Mouse (Mus musculus) limb, embryonic 14.5 days (tissue): Measurements from ENCODE around the gene Mtmr6. TPM values are rescaled to one million over a fixed set of nuclear protein-coding genes. Genes with fewer than 3 reads are reported as not detected.
"Not testable (repeated sequence)": the region's sequence is repeated elsewhere in the genome, so short reads cannot be mapped to it uniquely, and the experiment has no call there.

ENCODE experiments used
- ATAC-seq: fragments of 200-750 bp; cut with Nextera tagmentation; 2 replicates; pipeline ENCODE4 v1.8.0; 2017; ENCODE audit warnings: low read depth, moderate number of reproducible peaks, moderate TSS enrichment; ENCODE audit not compliant: low FRiP score
- DNase-seq: peaks from one replicate; pipeline ENCODE4 v3.0.0-alpha.2; 2015; ENCODE audit warnings: low spot score
- H3K27ac ChIP-seq: fragments of 300-500 bp; sonication (generic); replicated peaks from 2 replicates; pipeline ENCODE4 v1.5.1; 2014; ENCODE audit warnings: low read depth, mild to moderate bottlenecking, low read length, moderate library complexity, mixed read lengths
- H3K27me3 ChIP-seq: fragments of 300-500 bp; sonication (generic); 2 replicates; pipeline ENCODE4 v1.6.1; 2014; ENCODE audit warnings: low read length, mixed read lengths; ENCODE audit not compliant: control insufficient read depth, insufficient read depth
- H3K36me3 ChIP-seq: fragments of 300-500 bp; sonication (generic); 2 replicates; pipeline ENCODE4 v1.6.1; 2014; ENCODE audit warnings: mild to moderate bottlenecking, low read length, moderate library complexity, mixed read lengths; ENCODE audit not compliant: control insufficient read depth, insufficient read depth
- H3K4me1 ChIP-seq: fragments of 300-500 bp; sonication (generic); 2 replicates; pipeline ENCODE4 v1.6.1; 2014; ENCODE audit warnings: antibody characterized with exemption, low read length, mixed read lengths; ENCODE audit not compliant: control insufficient read depth, insufficient read depth
- H3K4me2 ChIP-seq: fragments of 300-500 bp; sonication (generic); replicated peaks from 2 replicates; pipeline ENCODE4 v1.6.1; 2014; ENCODE audit warnings: low read depth, mild to moderate bottlenecking, low read length, moderate library complexity; ENCODE audit not compliant: severe bottlenecking
- H3K4me3 ChIP-seq: fragments of 300-500 bp; sonication (generic); replicated peaks from 2 replicates; pipeline ENCODE4 v1.5.1; 2014; ENCODE audit warnings: low read length
- H3K9ac ChIP-seq: fragments of 300-500 bp; sonication (generic); 2 replicates; pipeline ENCODE4 v1.6.1; 2014; ENCODE audit warnings: mild to moderate bottlenecking, low read depth, low read length, moderate library complexity; ENCODE audit not compliant: severe bottlenecking
- H3K9me3 ChIP-seq: fragments of 300-500 bp; sonication (generic); 2 replicates; pipeline ENCODE4 v1.6.1; 2016; ENCODE audit warnings: low read length; ENCODE audit not compliant: control insufficient read depth
- POLR2A ChIP-seq: fragments of 200-500 bp; IDR thresholded peaks from 2 replicates; pipeline ENCODE4 v1.8.0; 2012; ENCODE audit warnings: inconsistent platforms, mild to moderate bottlenecking, moderate library complexity, borderline replicate concordance; ENCODE audit not compliant: insufficient read depth, insufficient read length; ENCODE audit errors: extremely low read depth
- WGBS: fragments of 180-500 bp; shearing (Covaris S2); extraction: QIAGEN DNeasy Blood & Tissue Kit; methylation state at CpG from one replicate; pipeline ENCODE4 v1.1.7; 2014; 5-methylcytosine and 5-hydroxymethylcytosine counted together
- microRNA counts: library from miRNA; unstranded; fragments of <30 nt; microRNA quantifications from one replicate; lab custom pipeline; 2016
- microRNA-seq: library from miRNA; unstranded; fragments of <30 nt; microRNA quantifications from one replicate; pipeline ENCODE4, GENCODE M21; 2016
- polyA plus RNA-seq, 2 experiments: library from polyadenylated mRNA; depleted of rRNA in 1 of 2; stranded (reverse) in 1 of 2; unstranded in 1 of 2; fragments of >200 nt; fragmentation: Nextera tagmentation in 1 of 2; extraction: Ambion mirVana in 1 of 2; gene quantifications; 2 replicates each; pipeline versions ENCODE4 v1.2.1 to v1.2.3; 2012 to 2014

The Mtmr6 gene
- polyA plus RNA-seq, 2 experiments, result 27.4 to 41.4 TPM

- ATAC-seq (no peak), DNase-seq (no peak)
- H3K4me1 ChIP-seq, result no peaks in the 10 kb centered on the region
- H3K9ac ChIP-seq, result no peak overlapping the region
- no peaks in the 10 kb centered on the region for H3K27me3 ChIP-seq
- H3K4me2 ChIP-seq, result no peak overlapping the region
- 61% methylated on average over 4 of the region's 4 CpGs for WGBS
- TF ChIP-seq POLR2A, result no peak
- no peaks in the 10 kb centered on the region for H3K9me3 ChIP-seq
- H3K4me3 ChIP-seq, result no peak overlapping the region
- H3K36me3 ChIP-seq, result no peaks in the 10 kb centered on the region
- no peak overlapping the region for H3K27ac ChIP-seq
These were observed 45.7 kb downstream of the Mtmr6 start for GRCm38 (mm10) chr14:60310691-60311090.

DNA sequence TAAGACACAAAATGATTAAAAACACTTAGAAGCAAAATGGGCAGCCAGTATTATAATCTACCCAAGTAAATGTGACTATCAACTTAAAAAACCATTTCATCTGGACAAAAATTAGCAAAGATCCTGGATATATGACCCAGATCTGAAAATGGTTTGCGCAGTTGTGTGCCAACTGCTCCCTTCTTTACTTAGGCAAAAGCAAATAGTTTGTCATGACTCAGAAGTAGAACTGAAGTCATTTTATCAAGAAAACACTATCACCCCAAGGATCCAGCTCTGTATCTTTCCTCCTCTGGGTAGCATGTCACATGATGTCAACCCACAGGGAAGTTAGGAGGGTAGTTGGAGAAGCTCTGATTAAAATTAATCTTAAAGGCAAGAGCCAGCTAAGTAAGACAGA, 54.2 kb downstream of the Mtmr6 start:
- 91% methylated on average over 1 of the region's 1 CpGs for WGBS
- H3K36me3 ChIP-seq, result no peaks in the 10 kb centered on the region
- no peak overlapping the region for H3K27ac ChIP-seq
- no peaks in the 10 kb centered on the region for H3K27me3 ChIP-seq
- H3K9ac ChIP-seq, result no peak overlapping the region
- TF ChIP-seq POLR2A, result no peak
- no peak overlapping the region for H3K4me3 ChIP-seq
- ATAC-seq (no peak), DNase-seq (no peak)
- no peaks in the 10 kb centered on the region for H3K4me1 ChIP-seq
- H3K9me3 ChIP-seq, result no peaks in the 10 kb centered on the region
- no peak overlapping the region for H3K4me2 ChIP-seq

GRCm38 (mm10) chr14:60320813-60321212, 55.8 kb downstream of the Mtmr6 start:
- no peak for TF ChIP-seq POLR2A
- H3K36me3 ChIP-seq, result no peaks in the 10 kb centered on the region
- H3K4me3 ChIP-seq, result no peak overlapping the region
- no peak for ATAC-seq
- 80% methylated on average over 3 of the region's 3 CpGs for WGBS
- H3K27me3 ChIP-seq, result no peaks in the 10 kb centered on the region
- no peak overlapping the region for H3K9ac ChIP-seq
- no peaks in the 10 kb centered on the region for H3K4me1 ChIP-seq
- no peak overlapping the region for H3K27ac ChIP-seq
- H3K4me2 ChIP-seq, result no peak overlapping the region
- no peaks in the 10 kb centered on the region for H3K9me3 ChIP-seq
- no peak for DNase-seq

- WGBS, result 61% methylated on average over 5 of the region's 5 CpGs
- H3K9ac ChIP-seq, H3K9me3 ChIP-seq, H3K27ac ChIP-seq, DNase-seq, H3K27me3 ChIP-seq, H3K4me1 ChIP-seq, ATAC-seq, H3K36me3 ChIP-seq, H3K4me3 ChIP-seq, H3K4me2 ChIP-seq: not testable (repeated sequence)
These were observed 75.0 kb downstream of the Mtmr6 start for GRCm38 (mm10) chr14:60340001-60340400.

DNA sequence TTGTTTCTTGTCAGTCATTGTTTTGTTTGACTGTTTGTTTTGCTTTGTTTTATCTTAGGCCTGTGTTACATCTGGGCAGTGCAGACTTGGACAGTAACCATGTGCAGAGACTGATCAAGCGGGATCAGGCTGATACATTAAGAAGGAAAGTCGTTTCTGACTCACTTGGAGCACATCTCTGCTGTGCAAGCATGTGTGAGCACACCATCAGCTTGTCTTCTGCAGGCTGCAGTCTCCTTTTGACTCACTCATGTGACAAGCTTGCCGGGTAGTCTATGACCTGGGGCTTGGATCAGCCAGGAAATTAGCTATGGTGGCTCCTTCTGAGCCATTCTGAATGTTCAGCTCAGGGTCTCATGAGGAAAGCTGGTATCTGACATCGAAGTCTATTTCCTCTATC, 75.5 kb downstream of the Mtmr6 start:
- Histone ChIP-seq H3K27ac (no peak overlapping the region), H3K27me3 (no peaks in the 10 kb centered on the region), H3K9ac (no peak overlapping the region), H3K9me3 (no peaks in the 10 kb centered on the region), H3K36me3 (no peaks in the 10 kb centered on the region), H3K4me1 (no peaks in the 10 kb centered on the region), H3K4me2 (no peak overlapping the region), H3K4me3 (no peak overlapping the region)
- DNase-seq (no peak), ATAC-seq (no peak)
- WGBS, result 82% methylated on average over 4 of the region's 4 CpGs
- TF ChIP-seq POLR2A, result no peak

GRCm38 (mm10) chr14:60345326-60345876, 80.4 kb downstream of the Mtmr6 start:
- no peak for DNase-seq
- Histone ChIP-seq H3K27me3 (no peaks in the 10 kb centered on the region), H3K4me2 (no peak overlapping the region), H3K27ac (no peak overlapping the region), H3K36me3 (no peaks in the 10 kb centered on the region), H3K4me1 (no peaks in the 10 kb centered on the region), H3K4me3 (no peak overlapping the region), H3K9me3 (no peaks in the 10 kb centered on the region), H3K9ac (no peak overlapping the region)
- no peak for TF ChIP-seq POLR2A
- ATAC-seq, result no peak
- WGBS, result 84% methylated on average over 6 of the region's 6 CpGs

MicroRNAs within 50 kb of the gene (microRNA counts, 519-probe panel; counts per million panel counts)
- microRNA mmu-miR-719 (lab: Ali Mortazavi, UCI), result not detected

Small RNA genes lying within 50 kb of the gene (microRNA-seq; reads per million reads assigned to microRNA genes)
- not detected for gene Mir719

Other genes starting within 250 kb of the Mtmr6 start
- 0.70 and 1.0 TPM in 2 replicates for gene Atp8a2, start 68.0 kb upstream of the Mtmr6 start, polyA plus RNA-seq (2012; rRNA removed)
- 1.6 and 1.7 TPM in 2 replicates for gene Atp8a2, start 68.0 kb upstream of the Mtmr6 start, polyA plus RNA-seq (2014; fragmentation: Nextera tagmentation; extraction: Ambion mirVana)
- not detected in 2 replicates for gene Nupl1, start 13.8 kb upstream of the Mtmr6 start, polyA plus RNA-seq (2012; rRNA removed)
- not detected in 2 replicates for gene Nupl1, start 13.8 kb upstream of the Mtmr6 start, polyA plus RNA-seq (2014; fragmentation: Nextera tagmentation; extraction: Ambion mirVana)
- gene Gm49336, start 13.7 kb upstream of the Mtmr6 start, polyA plus RNA-seq (2012; rRNA removed), result 42.3 and 43.3 TPM in 2 replicates
- gene Gm49336, start 13.7 kb upstream of the Mtmr6 start, polyA plus RNA-seq (2014; fragmentation: Nextera tagmentation; extraction: Ambion mirVana), result 49.6 and 55.5 TPM in 2 replicates
- gene Amer2, start 108.0 kb downstream of the Mtmr6 start, polyA plus RNA-seq (2012; rRNA removed), result 0.87 and 0.89 TPM in 2 replicates
- 0.58 and 1.00 TPM in 2 replicates for gene Amer2, start 108.0 kb downstream of the Mtmr6 start, polyA plus RNA-seq (2014; fragmentation: Nextera tagmentation; extraction: Ambion mirVana)